Mouse (Mus musculus): ENCODE data around the gene Tgoln1. TPM values are rescaled to one million over a fixed set of nuclear protein-coding genes. Genes with fewer than 3 reads are reported as not detected.

Gene Tgoln1
- polyA plus RNA-seq, 1 experiment from 2014 or later: 46.3 TPM

DNA sequence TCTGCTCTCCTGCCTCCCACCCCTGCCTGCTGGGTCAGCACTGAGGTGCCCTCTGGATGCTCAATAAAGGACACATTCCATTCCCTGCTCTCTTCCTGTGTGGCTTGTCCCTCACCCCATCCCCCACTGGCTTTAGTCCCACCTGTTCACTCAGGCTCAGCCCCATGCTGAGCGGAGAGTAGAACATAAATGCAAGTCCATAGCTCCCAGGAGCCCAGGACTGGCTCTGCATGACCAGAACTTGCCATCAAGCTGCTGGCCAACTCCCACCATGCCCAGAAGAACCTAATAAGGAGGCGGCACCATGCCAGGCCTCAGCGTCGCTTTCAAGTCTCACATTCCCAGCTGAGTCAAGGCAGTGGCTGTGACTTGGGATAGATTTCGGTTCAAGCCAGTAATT, 53.9 kb downstream of the Tgoln1 start:
- 71% methylated on average over 5 of the region's 5 CpGs for WGBS
- Histone ChIP-seq H3K4me3 (ENCODE audit: low read length) (no peak overlapping the region), H3K4me1 (ENCODE audit: insufficient read depth, low read length) (peaks cover 16% of the 10 kb centered on the region; the same call in 1 of the 2 replicates), H3K9me3 (ENCODE audit: low read length) (no peaks in the 10 kb centered on the region), H3K27me3 (ENCODE audit: insufficient read depth, low read length) (no peaks in the 10 kb centered on the region), H3K36me3 (ENCODE audit: insufficient read depth, low read length) (peaks cover 4% of the 10 kb centered on the region; the same call in 1 of the 2 replicates), H3K27ac (ENCODE audit: low read length) (no peak overlapping the region), H3K4me2 (replicated peaks; ENCODE audit: low read depth, low read length) (no peak overlapping the region), H3K9ac (replicated peaks; ENCODE audit: low read length) (0 out of 2 replicates have a peak overlapping the region, but pooled peaks have one; percentile 5)
- ATAC-seq (ENCODE audit: low FRiP score, low TSS enrichment): peak; percentile 60

DNA sequence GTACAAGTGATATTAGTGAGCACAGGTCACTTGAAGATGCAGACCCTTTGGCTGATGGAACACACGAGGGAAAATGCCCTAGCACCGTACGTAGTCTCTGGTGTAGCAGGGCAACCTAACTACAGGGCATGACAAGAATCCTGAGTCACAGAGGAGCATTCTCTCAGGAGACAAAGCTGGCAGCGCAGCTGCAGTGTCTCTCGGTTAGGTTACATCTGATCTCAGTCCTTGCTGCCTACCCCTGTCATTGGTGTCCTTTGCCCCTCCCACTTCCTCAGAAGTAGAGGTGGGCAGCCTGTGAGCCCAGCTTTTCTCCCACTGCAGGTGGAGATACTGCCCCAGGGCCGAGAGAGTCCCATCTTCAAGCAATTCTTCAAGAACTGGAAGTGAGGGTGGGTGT, 54.3 kb downstream of the Tgoln1 start:
- WGBS: 44% methylated on average over 6 of the region's 6 CpGs
- ATAC-seq (ENCODE audit: low FRiP score, low TSS enrichment): peak; percentile 39; the same call in 1 of the 2 replicates
- H3K4me2 ChIP-seq (replicated peaks; ENCODE audit: low read depth, low read length): no peak overlapping the region
- no peaks in the 10 kb centered on the region for H3K9me3 ChIP-seq (ENCODE audit: low read length)
- 0 out of 2 replicates have a peak overlapping the region, but pooled peaks have one; percentile 5 for H3K9ac ChIP-seq (replicated peaks; ENCODE audit: low read length)
- peaks cover 16% of the 10 kb centered on the region; the same call in 1 of the 2 replicates for H3K4me1 ChIP-seq (ENCODE audit: insufficient read depth, low read length)
- peaks cover 4% of the 10 kb centered on the region; the same call in 1 of the 2 replicates for H3K36me3 ChIP-seq (ENCODE audit: insufficient read depth, low read length)
- no peak overlapping the region for H3K27ac ChIP-seq (ENCODE audit: low read length)
- no peaks in the 10 kb centered on the region for H3K27me3 ChIP-seq (ENCODE audit: insufficient read depth, low read length)
- no peak overlapping the region for H3K4me3 ChIP-seq (ENCODE audit: low read length)

- no peak for ATAC-seq (ENCODE audit: low FRiP score, low TSS enrichment)
- 82% methylated on average over 8 of the region's 8 CpGs for WGBS
- no peak overlapping the region for H3K9ac ChIP-seq (replicated peaks; ENCODE audit: low read length)
Observed at GRCm38 (mm10) chr6:72560801-72561200, 56.0 kb downstream of the Tgoln1 start.

More at GRCm38 (mm10) chr6:72560801-72561200, 56.0 kb downstream of the Tgoln1 start:
- no peaks in the 10 kb centered on the region for H3K9me3 ChIP-seq (ENCODE audit: low read length)
- H3K4me1 ChIP-seq (ENCODE audit: insufficient read depth, low read length): peaks cover 14% of the 10 kb centered on the region; the same call in 1 of the 2 replicates
- H3K27me3 ChIP-seq (ENCODE audit: insufficient read depth, low read length): no peaks in the 10 kb centered on the region
- no peak overlapping the region for H3K27ac ChIP-seq (ENCODE audit: low read length)
- no peak overlapping the region for H3K4me3 ChIP-seq (ENCODE audit: low read length)
- H3K36me3 ChIP-seq (ENCODE audit: insufficient read depth, low read length): peaks cover 4% of the 10 kb centered on the region; the same call in 1 of the 2 replicates
- no peak overlapping the region for H3K4me2 ChIP-seq (replicated peaks; ENCODE audit: low read depth, low read length)

Other genes starting within 250 kb of the Tgoln1 start
- 35.7 and 42.5 TPM in 2 replicates for gene Vamp5, start 236.5 kb downstream of the Tgoln1 start, polyA plus RNA-seq (2015; fragmentation: Nextera tagmentation; extraction: Ambion mirVana)
- gene Vamp8, start 226.3 kb downstream of the Tgoln1 start, polyA plus RNA-seq (2015; fragmentation: Nextera tagmentation; extraction: Ambion mirVana): 154 and 180 TPM in 2 replicates
- gene Ggcx, start 202.7 kb downstream of the Tgoln1 start, polyA plus RNA-seq (2015; fragmentation: Nextera tagmentation; extraction: Ambion mirVana): 31.4 and 35.6 TPM in 2 replicates
- 456 and 460 TPM in 2 replicates for gene Mat2a, start 177.4 kb downstream of the Tgoln1 start, polyA plus RNA-seq (2015; fragmentation: Nextera tagmentation; extraction: Ambion mirVana)
- gene Sh2d6, start 95.3 kb downstream of the Tgoln1 start, polyA plus RNA-seq (2015; fragmentation: Nextera tagmentation; extraction: Ambion mirVana): 0.17 TPM in 1 of 2 replicates, not detected in the other
- 83.1 and 94.3 TPM in 2 replicates for gene Capg, start 72.6 kb downstream of the Tgoln1 start, polyA plus RNA-seq (2015; fragmentation: Nextera tagmentation; extraction: Ambion mirVana)
- gene Elmod3, start 18.6 kb downstream of the Tgoln1 start, polyA plus RNA-seq (2015; fragmentation: Nextera tagmentation; extraction: Ambion mirVana): 18.9 and 19.5 TPM in 2 replicates
- 33.8 and 36.0 TPM in 2 replicates for gene Retsat, start 18.5 kb downstream of the Tgoln1 start, polyA plus RNA-seq (2015; fragmentation: Nextera tagmentation; extraction: Ambion mirVana)
- gene Tcf7l1, start 172.3 kb upstream of the Tgoln1 start, polyA plus RNA-seq (2015; fragmentation: Nextera tagmentation; extraction: Ambion mirVana): 31.5 and 35.6 TPM in 2 replicates

Measured in kidney, embryonic 16.5 days (tissue).